Mouse (Mus musculus) hindbrain, embryonic 14.5 days (tissue): Measurements from ENCODE around the gene Gzma. TPM values are rescaled to one million over a fixed set of nuclear protein-coding genes. Genes with fewer than 3 reads are reported as not detected.

Source experiments
- ATAC-seq: fragments of 200-750 bp; cut with Nextera tagmentation; 2 replicates; pipeline ENCODE4 v1.8.0; 2017; ENCODE audit warnings: moderate number of reproducible peaks, mild to moderate bottlenecking, moderate TSS enrichment, moderate library complexity; ENCODE audit not compliant: low FRiP score
- DNase-seq: peaks from one replicate; pipeline ENCODE4 v3.0.0-alpha.2; 2015; ENCODE audit warnings: low spot score
- H3K27ac ChIP-seq: fragments of 300-500 bp; sonication (generic); 2 replicates; pipeline ENCODE4 v1.5.1; 2014; ENCODE audit warnings: mild to moderate bottlenecking, moderate library complexity
- H3K27me3 ChIP-seq: fragments of 300-500 bp; sonication (generic); 2 replicates; pipeline ENCODE4 v1.6.1; 2014; ENCODE audit warnings: mild to moderate bottlenecking, low read length, mixed read lengths; ENCODE audit not compliant: control insufficient read depth, insufficient read depth
- H3K36me3 ChIP-seq: fragments of 300-500 bp; sonication (generic); replicated peaks from 2 replicates; pipeline ENCODE4 v1.6.1; 2014; ENCODE audit not compliant: control insufficient read depth, insufficient read depth
- H3K4me1 ChIP-seq: fragments of 300-500 bp; sonication (generic); replicated peaks from 2 replicates; pipeline ENCODE4 v1.6.1; 2014; ENCODE audit warnings: antibody characterized with exemption, low read length, mixed read lengths; ENCODE audit not compliant: control insufficient read depth, insufficient read depth
- H3K4me2 ChIP-seq: fragments of 300-500 bp; sonication (generic); replicated peaks from 2 replicates; pipeline ENCODE4 v1.6.1; 2014; ENCODE audit warnings: mild to moderate bottlenecking, moderate library complexity
- H3K4me3 ChIP-seq: fragments of 300-500 bp; sonication (generic); replicated peaks from 2 replicates; pipeline ENCODE4 v1.5.1; 2014; ENCODE audit warnings: mild to moderate bottlenecking, low read length
- H3K9ac ChIP-seq: fragments of 300-500 bp; sonication (generic); 2 replicates; pipeline ENCODE4 v1.6.1; 2014
- H3K9me3 ChIP-seq: fragments of 300-500 bp; sonication (generic); 2 replicates; pipeline ENCODE4 v1.6.1; 2016; ENCODE audit warnings: low read length; ENCODE audit not compliant: control insufficient read depth
- WGBS: fragments of 180-500 bp; shearing (Covaris S2); extraction: QIAGEN DNeasy Blood & Tissue Kit; methylation state at CpG from one replicate; pipeline ENCODE4 v1.1.7; 2014; 5-methylcytosine and 5-hydroxymethylcytosine counted together
- polyA plus RNA-seq: library from polyadenylated mRNA; unstranded; fragments of >200 nt; fragmentation: Nextera tagmentation; extraction: Ambion mirVana; gene quantifications from 2 replicates; pipeline ENCODE4 v1.2.1, GENCODE M21; 2014

Gene Gzma
- polyA plus RNA-seq, 1 experiment from 2014 or later: not detected

DNA sequence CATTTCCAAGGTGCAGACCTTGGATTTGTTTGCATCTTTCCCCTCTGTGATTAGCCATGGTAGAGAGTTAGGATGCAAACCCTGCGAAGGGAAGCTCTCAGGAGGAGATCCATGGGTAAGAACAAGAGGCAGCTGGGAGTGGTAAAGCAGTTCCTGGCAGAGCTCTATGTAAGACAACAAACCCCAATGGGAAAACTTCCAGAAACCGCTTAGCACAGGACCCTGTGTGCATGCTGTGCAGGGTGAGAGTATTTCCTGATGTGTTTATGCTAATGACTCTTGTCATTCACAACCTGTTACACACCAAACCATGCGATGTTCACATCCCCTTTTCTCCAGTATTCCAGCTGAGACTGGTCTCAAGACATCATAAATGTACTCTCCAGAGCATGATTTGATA lies 3.8 kb downstream of the Gzma start:
- H3K4me3 ChIP-seq: no peak overlapping the region
- 70% methylated on average over 3 of the region's 3 CpGs for WGBS
- no peaks in the 10 kb centered on the region for H3K36me3 ChIP-seq
- no peak for ATAC-seq
- no peak for DNase-seq
- H3K27ac ChIP-seq: no peak overlapping the region
- H3K4me1 ChIP-seq: no peaks in the 10 kb centered on the region; the same call in 1 of the 2 replicates
- no peaks in the 10 kb centered on the region for H3K9me3 ChIP-seq
- no peak overlapping the region for H3K9ac ChIP-seq
- H3K27me3 ChIP-seq: no peaks in the 10 kb centered on the region
- no peak overlapping the region for H3K4me2 ChIP-seq

DNA sequence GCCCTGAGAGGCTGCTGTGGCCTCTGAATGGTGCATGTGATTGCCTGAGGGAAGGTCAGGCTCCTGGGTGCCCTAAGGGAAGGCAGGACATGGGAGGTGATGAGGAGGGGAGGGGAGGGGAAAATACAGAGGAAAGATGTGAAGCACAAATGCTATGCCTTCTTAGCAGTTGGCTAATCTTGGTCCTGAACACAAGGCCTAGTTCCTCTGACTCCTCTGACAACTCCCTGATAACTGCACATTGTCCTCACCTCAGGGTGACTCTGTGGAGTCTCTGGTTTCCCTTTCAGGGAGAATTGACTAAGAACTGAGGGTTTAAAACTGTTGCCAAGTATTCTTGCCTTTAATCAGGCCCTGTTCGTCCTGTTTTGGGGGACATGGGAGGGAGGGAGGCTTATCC lies 6.2 kb downstream of the Gzma start:
- ATAC-seq (no peak), DNase-seq (no peak)
- H3K4me3 ChIP-seq: no peak overlapping the region
- H3K9me3 ChIP-seq: no peaks in the 10 kb centered on the region
- H3K27me3 ChIP-seq: no peaks in the 10 kb centered on the region
- H3K4me2 ChIP-seq: no peak overlapping the region
- H3K27ac ChIP-seq: no peak overlapping the region
- no peak overlapping the region for H3K9ac ChIP-seq
- WGBS: 81% methylated on average over 1 of the region's 1 CpGs
- no peaks in the 10 kb centered on the region for H3K36me3 ChIP-seq
- H3K4me1 ChIP-seq: no peaks in the 10 kb centered on the region; the same call in 1 of the 2 replicates

DNA sequence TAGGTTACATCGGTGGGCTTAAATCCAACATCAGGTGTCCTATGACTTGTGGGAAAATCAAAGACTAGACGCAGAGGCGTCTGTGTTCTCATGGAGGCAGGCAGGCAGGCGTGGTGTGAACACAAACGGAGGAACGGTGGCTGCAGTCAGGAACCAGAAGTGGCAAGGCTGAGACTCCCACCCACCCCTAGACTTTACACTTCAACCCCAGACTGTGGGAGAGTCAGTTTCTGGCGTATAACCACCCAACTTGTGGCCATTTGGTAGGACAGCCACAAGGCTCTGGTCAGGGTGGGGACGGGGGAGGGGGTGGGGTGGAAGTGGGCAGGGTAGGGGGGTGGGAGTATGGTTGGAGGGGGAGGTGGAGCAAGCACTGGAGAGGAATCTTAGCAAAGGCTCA lies 10.3 kb downstream of the Gzma start:
- Histone ChIP-seq H3K4me3 (no peak overlapping the region), H3K9ac (no peak overlapping the region), H3K27ac (no peak overlapping the region), H3K9me3 (no peaks in the 10 kb centered on the region), H3K27me3 (no peaks in the 10 kb centered on the region), H3K36me3 (no peaks in the 10 kb centered on the region), H3K4me2 (no peak overlapping the region), H3K4me1 (no peaks in the 10 kb centered on the region)
- DNase-seq (no peak), ATAC-seq (no peak)
- 89% methylated on average over 8 of the region's 8 CpGs for WGBS

GRCm38 (mm10) chr13:113087226-113088017 lies 13.4 kb downstream of the Gzma start:
- no peak overlapping the region for H3K4me2 ChIP-seq
- ATAC-seq (no peak), DNase-seq (no peak)
- H3K4me3 ChIP-seq: no peak overlapping the region
- no peak overlapping the region for H3K9ac ChIP-seq
- H3K27ac ChIP-seq: no peak overlapping the region
- no peaks in the 10 kb centered on the region for H3K4me1 ChIP-seq
- 88% methylated on average over 13 of the region's 13 CpGs for WGBS
- no peaks in the 10 kb centered on the region for H3K9me3 ChIP-seq
- H3K27me3 ChIP-seq: no peaks in the 10 kb centered on the region
- H3K36me3 ChIP-seq: no peaks in the 10 kb centered on the region

GRCm38 (mm10) chr13:113084732-113085131 lies 16.0 kb downstream of the Gzma start:
- ATAC-seq: no peak
- Histone ChIP-seq H3K36me3 (no peaks in the 10 kb centered on the region), H3K4me3 (no peak overlapping the region), H3K4me2 (no peak overlapping the region), H3K4me1 (no peaks in the 10 kb centered on the region), H3K9me3 (no peaks in the 10 kb centered on the region), H3K27me3 (no peaks in the 10 kb centered on the region), H3K27ac (no peak overlapping the region), H3K9ac (no peak overlapping the region)
- 77% methylated on average over 5 of the region's 5 CpGs for whole genome bisulfite sequencing
- no peak for DNase-seq

DNA sequence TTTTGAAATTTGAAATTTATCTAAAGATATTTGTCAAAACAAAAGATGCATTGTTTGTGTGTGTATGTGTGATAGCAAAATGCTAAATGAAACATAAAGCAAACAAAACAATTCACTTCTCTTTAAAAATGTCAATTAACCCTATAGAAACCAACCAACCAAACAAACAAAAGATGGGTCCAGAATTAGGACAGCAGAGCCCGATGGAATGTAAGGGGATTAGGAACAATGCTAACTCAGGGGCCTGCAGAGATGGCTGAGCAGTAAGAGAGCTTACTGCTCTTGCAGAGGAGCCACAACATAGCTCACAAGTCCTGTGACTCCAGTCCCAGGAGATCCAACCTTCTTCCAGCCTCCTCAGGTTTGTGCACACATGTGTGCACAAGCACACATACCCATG lies 18.7 kb downstream of the Gzma start:
- no peak overlapping the region for H3K27ac ChIP-seq
- H3K9ac ChIP-seq: no peak overlapping the region
- no peaks in the 10 kb centered on the region for H3K4me1 ChIP-seq
- ATAC-seq (no peak), DNase-seq (no peak)
- no peak overlapping the region for H3K4me2 ChIP-seq
- no peaks in the 10 kb centered on the region for H3K27me3 ChIP-seq
- H3K9me3 ChIP-seq: no peaks in the 10 kb centered on the region
- WGBS: 40% methylated on average over 1 of the region's 1 CpGs
- H3K36me3 ChIP-seq: no peaks in the 10 kb centered on the region
- H3K4me3 ChIP-seq: no peak overlapping the region

DNA sequence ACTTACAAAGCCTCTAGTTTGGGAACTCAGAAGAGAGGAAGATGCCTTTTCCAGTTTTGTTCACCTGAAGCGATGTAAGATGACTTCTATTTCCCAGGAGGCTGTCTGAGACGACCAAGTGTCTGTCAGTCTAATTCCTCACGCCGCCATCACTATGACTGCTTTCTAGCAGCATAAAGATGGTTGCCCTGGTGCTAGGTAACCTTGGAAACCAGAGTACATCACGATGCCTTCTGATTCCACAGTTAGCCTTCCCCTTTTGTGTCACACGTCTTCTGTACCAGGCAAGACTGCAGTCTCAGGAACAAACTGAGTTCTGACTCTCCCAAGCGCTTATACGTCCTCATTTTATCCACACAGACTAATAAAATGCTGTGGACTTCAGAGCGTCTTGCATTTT lies 21.8 kb downstream of the Gzma start:
- Histone ChIP-seq H3K9ac (no peak overlapping the region), H3K4me1 (no peaks in the 10 kb centered on the region), H3K4me3 (no peak overlapping the region), H3K9me3 (no peaks in the 10 kb centered on the region), H3K4me2 (no peak overlapping the region), H3K27ac (no peak overlapping the region), H3K36me3 (no peaks in the 10 kb centered on the region), H3K27me3 (no peaks in the 10 kb centered on the region)
- ATAC-seq (no peak), DNase-seq (no peak)
- WGBS: 46% methylated on average over 9 of the region's 9 CpGs

GRCm38 (mm10) chr13:113064542-113064941 lies 36.2 kb downstream of the Gzma start:
- Histone ChIP-seq H3K4me1 (no peaks in the 10 kb centered on the region), H3K9me3 (no peaks in the 10 kb centered on the region), H3K4me3 (no peak overlapping the region), H3K36me3 (no peaks in the 10 kb centered on the region), H3K27ac (no peak overlapping the region), H3K4me2 (no peak overlapping the region), H3K9ac (no peak overlapping the region), H3K27me3 (no peaks in the 10 kb centered on the region)
- 94% methylated on average over 9 of the region's 9 CpGs for WGBS
- DNase-seq: no peak
- ATAC-seq: no peak

GRCm38 (mm10) chr13:113061746-113062145 lies 39.0 kb downstream of the Gzma start:
- no peaks in the 10 kb centered on the region for H3K36me3 ChIP-seq
- 93% methylated on average over 6 of the region's 6 CpGs for WGBS
- no peak overlapping the region for H3K4me2 ChIP-seq
- DNase-seq (no peak), ATAC-seq (no peak)
- H3K4me1 ChIP-seq: no peaks in the 10 kb centered on the region
- no peak overlapping the region for H3K27ac ChIP-seq
- no peak overlapping the region for H3K9ac ChIP-seq
- no peaks in the 10 kb centered on the region for H3K27me3 ChIP-seq
- no peaks in the 10 kb centered on the region for H3K9me3 ChIP-seq
- no peak overlapping the region for H3K4me3 ChIP-seq

- Histone ChIP-seq H3K4me2 (no peak overlapping the region), H3K9me3 (no peaks in the 10 kb centered on the region), H3K36me3 (no peaks in the 10 kb centered on the region), H3K9ac (no peak overlapping the region), H3K4me3 (no peak overlapping the region), H3K27me3 (no peaks in the 10 kb centered on the region), H3K27ac (no peak overlapping the region), H3K4me1 (no peaks in the 10 kb centered on the region)
- DNase-seq: no peak
- no peak for ATAC-seq
- WGBS: 46% methylated on average over 8 of the region's 8 CpGs
Measured at GRCm38 (mm10) chr13:113055826-113056225, 45.0 kb downstream of the Gzma start.
